Mouse (Mus musculus) embryonic facial prominence, embryonic 12.5 days (tissue): Measurements from ENCODE around the gene Prkab2. TPM values are rescaled to one million over a fixed set of nuclear protein-coding genes. Genes with fewer than 3 reads are reported as not detected.

Source experiments
- ATAC-seq: fragments of 200-750 bp; cut with Nextera tagmentation; 2 replicates; pipeline ENCODE4 v1.8.0; 2017; ENCODE audit not compliant: insufficient number of reproducible peaks, insufficient read depth, low FRiP score, low TSS enrichment
- H3K27ac ChIP-seq: fragments of 300-500 bp; sonication (generic); 2 replicates; pipeline ENCODE4 v1.5.1; 2016; ENCODE audit warnings: mild to moderate bottlenecking
- H3K27me3 ChIP-seq: fragments of 300-500 bp; sonication (generic); 2 replicates; pipeline ENCODE4 v1.6.1; 2016; ENCODE audit warnings: mild to moderate bottlenecking, moderate library complexity
- H3K36me3 ChIP-seq: fragments of 300-500 bp; sonication (generic); 2 replicates; pipeline ENCODE4 v1.6.1; 2016; ENCODE audit warnings: mild to moderate bottlenecking
- H3K4me1 ChIP-seq: fragments of 300-500 bp; sonication (generic); 2 replicates; pipeline ENCODE4 v1.6.1; 2016
- H3K4me2 ChIP-seq: fragments of 300-500 bp; sonication (generic); replicated peaks from 2 replicates; pipeline ENCODE4 v1.6.1; 2016; ENCODE audit warnings: mild to moderate bottlenecking, moderate library complexity
- H3K4me3 ChIP-seq: fragments of 300-500 bp; sonication (generic); 2 replicates; pipeline ENCODE4 v1.5.1; 2016; ENCODE audit warnings: mild to moderate bottlenecking
- H3K9ac ChIP-seq: fragments of 300-500 bp; sonication (generic); 2 replicates; pipeline ENCODE4 v1.6.1; 2016; ENCODE audit warnings: mild to moderate bottlenecking, moderate library complexity
- H3K9me3 ChIP-seq: fragments of 300-500 bp; sonication (generic); 2 replicates; pipeline ENCODE4 v1.6.1; 2016; ENCODE audit warnings: mild to moderate bottlenecking, moderate library complexity
- WGBS: fragments of 180-500 bp; shearing (Covaris S2); methylation state at CpG from one replicate; pipeline ENCODE4 v1.1.7; 2016; 5-methylcytosine and 5-hydroxymethylcytosine counted together
- polyA plus RNA-seq: library from polyadenylated mRNA; unstranded; fragments of >200 nt; fragmentation: Nextera tagmentation; extraction: Ambion mirVana; gene quantifications from 2 replicates; pipeline ENCODE4 v1.2.1, GENCODE M21; 2016

Prkab2 gene
- polyA plus RNA-seq, 1 experiment from 2014 or later: 9.6 TPM

DNA sequence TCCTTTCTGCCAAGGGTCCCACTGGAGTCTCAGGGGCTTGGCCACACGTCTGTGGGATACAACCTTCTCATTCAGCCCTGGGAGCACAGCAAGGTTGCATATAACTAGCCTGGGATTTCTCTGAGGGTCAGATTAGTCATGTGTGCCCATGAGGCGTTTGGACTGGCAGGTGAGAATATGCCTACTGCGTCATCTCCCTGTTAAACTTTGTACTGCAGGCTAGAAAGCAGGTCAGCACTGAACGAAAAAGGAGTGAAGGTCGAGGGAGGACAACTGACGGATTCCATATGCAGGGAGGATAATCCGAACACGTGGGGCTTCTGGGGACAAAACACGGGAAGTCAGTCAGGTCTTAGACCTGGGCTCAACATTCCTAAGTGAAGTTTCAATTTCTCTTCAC, 39.3 kb downstream of the Prkab2 start:
- no peak overlapping the region for H3K4me3 ChIP-seq
- no peak for ATAC-seq
- no peaks in the 10 kb centered on the region for H3K4me1 ChIP-seq
- WGBS: 57% methylated on average over 9 of the region's 9 CpGs
- no peaks in the 10 kb centered on the region for H3K27me3 ChIP-seq
- no peaks in the 10 kb centered on the region for H3K36me3 ChIP-seq
- no peak overlapping the region for H3K9ac ChIP-seq
- H3K27ac ChIP-seq: no peak overlapping the region
- H3K4me2 ChIP-seq: no peak overlapping the region
- H3K9me3 ChIP-seq: no peaks in the 10 kb centered on the region

DNA sequence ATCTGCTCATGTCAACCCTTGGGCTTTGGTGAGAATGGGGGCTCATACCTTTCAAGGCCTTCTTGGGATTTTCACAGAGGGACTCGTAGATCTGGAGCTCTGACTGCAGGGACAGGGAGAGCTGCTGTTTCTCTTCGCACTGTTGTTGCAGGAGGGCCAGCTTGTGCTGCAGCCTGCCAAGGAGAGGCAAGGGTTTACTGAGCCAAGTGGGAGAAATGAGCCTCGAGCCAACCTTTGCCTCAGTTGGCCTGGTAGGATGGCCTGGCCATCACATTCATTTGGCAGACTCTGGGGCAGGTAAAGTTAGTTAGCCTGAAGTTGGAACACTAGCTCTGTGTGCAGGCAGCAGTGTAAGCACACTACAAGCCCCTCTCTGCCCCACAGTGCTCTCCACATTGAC, 41.1 kb downstream of the Prkab2 start:
- Histone ChIP-seq H3K36me3 (no peaks in the 10 kb centered on the region), H3K27me3 (no peaks in the 10 kb centered on the region), H3K9me3 (no peaks in the 10 kb centered on the region), H3K4me3 (no peak overlapping the region), H3K9ac (no peak overlapping the region), H3K4me1 (no peaks in the 10 kb centered on the region), H3K4me2 (no peak overlapping the region), H3K27ac (no peak overlapping the region)
- ATAC-seq: no peak
- 69% methylated on average over 3 of the region's 3 CpGs for WGBS

DNA sequence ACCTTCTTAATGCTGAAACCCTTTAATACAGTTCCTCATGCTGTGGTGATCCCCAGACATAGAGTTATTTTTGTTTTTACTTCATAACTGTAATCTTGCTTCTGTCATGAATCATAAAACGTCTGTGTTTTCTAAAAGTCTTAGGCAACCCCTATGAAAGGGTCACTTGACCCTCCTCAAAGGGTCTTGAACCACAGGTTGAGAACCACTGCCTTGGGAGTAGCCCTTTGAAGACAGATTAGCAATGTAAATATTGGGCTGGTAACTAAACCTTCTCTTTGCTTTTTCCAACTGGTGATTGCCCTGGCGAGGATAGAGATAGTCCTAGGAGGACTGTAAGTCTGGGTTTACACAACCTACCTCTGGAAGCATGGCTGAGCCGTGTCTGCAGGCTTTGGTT, 43.2 kb downstream of the Prkab2 start:
- Histone ChIP-seq H3K27ac (no peak overlapping the region), H3K27me3 (no peaks in the 10 kb centered on the region), H3K4me1 (no peaks in the 10 kb centered on the region), H3K36me3 (no peaks in the 10 kb centered on the region), H3K9ac (no peak overlapping the region), H3K4me3 (no peak overlapping the region), H3K4me2 (no peak overlapping the region), H3K9me3 (no peaks in the 10 kb centered on the region)
- no peak for ATAC-seq
- WGBS: 50% methylated on average over 3 of the region's 3 CpGs

DNA sequence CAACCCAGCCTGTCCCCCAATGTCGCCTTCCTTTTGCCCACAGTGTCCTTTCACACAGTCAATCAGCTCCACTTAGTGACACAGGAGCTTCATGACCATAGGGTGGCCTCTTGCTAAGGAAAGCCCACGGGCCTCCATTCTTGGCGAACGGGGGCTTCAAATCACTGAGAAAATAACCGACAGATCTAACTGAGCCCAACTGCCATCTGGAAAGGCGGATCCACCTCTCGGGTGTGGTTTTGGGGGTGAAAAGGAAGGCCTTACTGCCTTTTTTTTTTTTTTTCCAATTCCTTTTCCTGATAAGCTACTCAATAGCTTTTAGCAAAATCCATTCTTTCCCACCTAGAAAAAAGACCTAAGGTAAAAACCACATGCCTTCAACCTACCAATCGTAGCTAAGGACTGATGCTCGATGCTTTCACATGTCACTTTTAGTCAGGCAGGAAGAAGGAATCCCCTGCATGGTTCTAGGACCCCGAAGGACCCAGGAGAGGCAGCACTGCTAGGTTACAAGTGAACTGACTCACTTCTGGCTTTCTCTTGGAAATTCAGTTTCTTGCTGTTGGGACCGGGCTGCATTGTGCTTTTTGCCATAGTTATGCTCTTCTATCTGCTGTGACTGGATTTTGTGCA, 44.6 kb downstream of the Prkab2 start:
- Histone ChIP-seq H3K4me1 (no peaks in the 10 kb centered on the region), H3K27ac (no peak overlapping the region), H3K27me3 (no peaks in the 10 kb centered on the region), H3K9me3 (no peaks in the 10 kb centered on the region), H3K4me3 (no peak overlapping the region), H3K36me3 (no peaks in the 10 kb centered on the region), H3K9ac (no peak overlapping the region), H3K4me2 (no peak overlapping the region)
- no peak for ATAC-seq
- WGBS: 90% methylated on average over 11 of the region's 11 CpGs

DNA sequence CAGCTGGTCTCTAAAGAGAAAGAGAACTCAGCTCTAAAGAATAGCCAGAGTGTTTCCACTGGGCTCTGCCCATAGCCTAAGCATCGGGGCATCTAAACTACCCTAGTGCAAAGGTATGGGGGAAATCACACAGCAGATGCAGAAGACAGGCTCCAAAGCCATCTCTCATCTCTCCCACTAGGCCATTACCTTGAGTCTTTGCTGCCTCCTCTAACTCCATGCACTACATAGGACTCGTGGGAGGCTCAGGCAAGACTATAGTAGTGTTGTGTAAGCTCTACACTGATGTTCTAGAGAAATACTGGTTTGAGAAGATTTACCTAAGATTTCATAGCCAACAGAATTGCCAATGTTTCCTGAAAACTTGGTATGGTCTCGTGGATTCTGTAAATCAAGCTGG, 47.5 kb downstream of the Prkab2 start:
- H3K36me3 ChIP-seq: no peaks in the 10 kb centered on the region
- ATAC-seq: no peak
- no peak overlapping the region for H3K9ac ChIP-seq
- no peaks in the 10 kb centered on the region for H3K27me3 ChIP-seq
- H3K4me1 ChIP-seq: peaks cover 5% of the 10 kb centered on the region; the same call in 1 of the 2 replicates
- 84% methylated on average over 3 of the region's 3 CpGs for WGBS
- H3K27ac ChIP-seq: no peak overlapping the region
- H3K9me3 ChIP-seq: no peaks in the 10 kb centered on the region
- H3K4me3 ChIP-seq: no peak overlapping the region
- H3K4me2 ChIP-seq: no peak overlapping the region

DNA sequence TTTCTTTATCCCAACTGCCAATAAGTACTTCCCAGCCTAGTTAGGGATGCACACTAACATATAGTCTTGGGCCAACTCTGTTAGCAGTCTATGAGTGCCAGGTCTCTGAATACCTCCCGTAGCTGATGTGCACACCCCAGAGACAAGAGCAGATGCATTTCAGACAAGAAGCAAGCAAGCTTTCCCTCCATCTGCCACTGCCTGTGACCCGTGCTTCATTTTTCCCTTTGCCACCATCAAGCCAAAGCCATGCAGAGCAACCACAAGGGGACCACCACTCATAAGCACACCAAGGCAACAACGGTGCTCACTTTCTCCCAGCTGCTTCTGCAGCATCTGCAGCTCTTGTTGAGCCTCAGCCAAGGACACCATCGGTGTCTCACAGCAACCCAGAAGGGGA, 48.6 kb downstream of the Prkab2 start:
- WGBS: 87% methylated on average over 4 of the region's 4 CpGs

DNA sequence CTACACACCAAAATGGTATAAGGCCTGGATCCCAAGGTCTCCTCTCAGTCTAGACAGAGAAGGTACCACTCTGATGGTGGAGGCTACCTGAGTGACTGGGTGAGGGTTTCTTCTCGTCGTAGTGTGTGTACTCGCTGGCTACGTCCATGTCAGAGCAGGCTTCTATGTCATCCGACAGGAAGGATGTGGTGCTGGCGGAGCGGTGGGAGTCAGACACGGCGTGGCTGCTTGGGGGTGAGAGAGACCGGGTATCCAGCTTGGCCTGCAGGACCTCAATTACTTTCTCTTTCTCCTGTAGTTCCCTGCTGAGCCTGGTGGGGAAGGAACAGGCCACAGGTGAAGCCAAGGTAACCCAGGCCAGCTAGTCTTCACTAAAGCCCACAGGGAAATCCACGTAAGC, 52.1 kb downstream of the Prkab2 start:
- no peak overlapping the region for H3K4me3 ChIP-seq
- H3K9ac ChIP-seq: no peak overlapping the region
- no peaks in the 10 kb centered on the region for H3K36me3 ChIP-seq
- H3K4me2 ChIP-seq: no peak overlapping the region
- 87% methylated on average over 11 of the region's 11 CpGs for WGBS
- ATAC-seq: no peak
- no peaks in the 10 kb centered on the region for H3K9me3 ChIP-seq
- H3K27me3 ChIP-seq: no peaks in the 10 kb centered on the region
- H3K27ac ChIP-seq: no peak overlapping the region
- peaks cover 5% of the 10 kb centered on the region; the same call in 1 of the 2 replicates for H3K4me1 ChIP-seq

More for the DNA sequence above, 48.6 kb downstream of the Prkab2 start:
- Histone ChIP-seq H3K36me3 (no peaks in the 10 kb centered on the region), H3K27me3 (no peaks in the 10 kb centered on the region), H3K4me3 (no peak overlapping the region), H3K9me3 (no peaks in the 10 kb centered on the region), H3K4me2 (no peak overlapping the region), H3K9ac (no peak overlapping the region), H3K4me1 (peaks cover 5% of the 10 kb centered on the region; the same call in 1 of the 2 replicates), H3K27ac (no peak overlapping the region)
- no peak for ATAC-seq

DNA sequence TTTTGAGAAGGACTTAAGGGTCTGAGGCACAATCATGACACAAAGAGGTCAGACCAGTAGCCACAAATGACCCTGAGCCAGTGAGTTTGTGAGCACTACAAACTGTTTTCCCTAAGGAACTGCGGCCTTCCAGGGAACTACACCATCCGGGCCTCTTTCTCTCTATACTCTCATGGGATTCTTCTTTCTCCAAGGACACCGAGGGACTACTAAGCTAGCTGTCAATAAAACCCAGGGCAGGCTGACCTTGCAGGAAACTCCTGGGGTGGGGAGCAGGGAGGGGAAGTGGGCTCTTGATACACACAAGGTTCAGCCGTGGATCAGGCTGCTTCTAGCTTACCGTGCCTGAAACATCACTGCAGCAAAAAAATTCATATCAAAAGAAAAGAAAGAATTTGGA, 52.9 kb downstream of the Prkab2 start:
- H3K27ac ChIP-seq: no peak overlapping the region
- H3K27me3 ChIP-seq: no peaks in the 10 kb centered on the region
- 42% methylated on average over 5 of the region's 5 CpGs for WGBS
- no peaks in the 10 kb centered on the region for H3K36me3 ChIP-seq
- H3K9ac ChIP-seq: no peak overlapping the region
- H3K4me3 ChIP-seq: no peak overlapping the region
- ATAC-seq: no peak
- H3K4me1 ChIP-seq: peaks cover 5% of the 10 kb centered on the region; the same call in 1 of the 2 replicates
- no peaks in the 10 kb centered on the region for H3K9me3 ChIP-seq
- no peak overlapping the region for H3K4me2 ChIP-seq

DNA sequence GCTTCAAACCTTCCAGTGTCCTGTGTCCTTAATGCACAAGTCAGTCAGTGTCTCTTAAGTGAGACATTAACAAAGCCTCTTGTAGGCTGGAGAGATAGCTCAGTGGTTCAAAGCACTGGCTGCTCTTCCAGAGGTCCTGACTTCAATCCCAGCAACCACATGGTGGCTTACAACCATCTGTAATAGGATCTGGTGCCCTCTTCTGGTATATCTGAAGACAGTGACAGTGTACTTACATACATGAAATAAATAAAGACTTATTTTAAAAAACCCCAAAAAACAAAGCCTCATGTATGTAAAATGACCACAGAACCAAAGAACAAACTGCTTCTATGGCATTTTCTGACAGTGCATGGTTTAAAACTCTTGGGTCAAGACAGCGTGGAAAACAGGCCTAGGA, 57.9 kb downstream of the Prkab2 start:
- Histone ChIP-seq H3K36me3 (no peaks in the 10 kb centered on the region), H3K27me3 (no peaks in the 10 kb centered on the region), H3K9ac (no peak overlapping the region), H3K27ac (no peak overlapping the region), H3K4me3 (no peak overlapping the region), H3K4me2 (no peak overlapping the region), H3K9me3 (no peaks in the 10 kb centered on the region), H3K4me1 (no peaks in the 10 kb centered on the region)
- 91% methylated on average over 1 of the region's 1 CpGs for WGBS
- ATAC-seq: no peak

DNA sequence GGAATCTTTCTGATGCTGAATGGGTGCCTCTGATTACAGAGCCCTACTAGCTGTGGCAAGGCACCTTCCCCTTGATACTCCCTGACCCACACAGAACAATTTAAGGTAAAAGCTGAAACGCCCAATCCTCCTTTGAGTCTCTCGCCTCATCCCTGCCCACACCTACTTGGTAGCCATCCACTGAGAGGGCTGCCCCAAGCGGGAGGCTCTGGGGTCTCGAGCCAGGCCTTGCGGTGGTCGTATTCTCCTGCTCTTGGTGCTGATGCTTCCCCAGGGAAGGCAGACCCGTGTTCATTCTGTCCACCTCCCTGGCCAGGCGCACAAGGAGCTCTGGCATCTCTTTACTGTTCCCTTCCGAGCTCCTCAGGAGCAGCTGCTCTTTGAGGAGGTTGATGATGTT, 61.1 kb downstream of the Prkab2 start:
- no peak for ATAC-seq

More for the DNA sequence above, 61.1 kb downstream of the Prkab2 start:
- 83% methylated on average over 9 of the region's 9 CpGs for WGBS
- Histone ChIP-seq H3K36me3 (no peaks in the 10 kb centered on the region), H3K27ac (no peak overlapping the region), H3K9me3 (no peaks in the 10 kb centered on the region), H3K4me1 (no peaks in the 10 kb centered on the region), H3K9ac (no peak overlapping the region), H3K4me3 (no peak overlapping the region), H3K4me2 (no peak overlapping the region), H3K27me3 (no peaks in the 10 kb centered on the region)
